Mouse (Mus musculus) heart, adult 2 months (tissue): ENCODE results near the gene Zfp768. TPM values are rescaled to one million over a fixed set of nuclear protein-coding genes. Genes with fewer than 3 reads are reported as not detected.
"Not testable (repeated sequence)": the region's sequence is repeated elsewhere in the genome, so short reads cannot be mapped to it uniquely, and the experiment has no call there.

ENCODE experiments used
- DNase-seq, 2 experiments: peaks; one replicate each; pipeline ENCODE4 v3.0.0; 2021
- H3K27ac ChIP-seq: fragments of 200-600 bp; 2 replicates; pipeline ENCODE4 v1.8.1; 2022
- H3K27me3 ChIP-seq: fragments of 200-500 bp; 2 replicates; pipeline ENCODE4 v1.6.1; 2012; ENCODE audit warnings: mild to moderate bottlenecking, low read length, inconsistent platforms, mixed read lengths; ENCODE audit not compliant: control insufficient read depth, insufficient read depth
- H3K36me3 ChIP-seq: fragments of 200-500 bp; 2 replicates; pipeline ENCODE4 v1.6.1; 2012; ENCODE audit warnings: low read length, inconsistent platforms; ENCODE audit not compliant: control insufficient read depth, insufficient read depth
- H3K4me1 ChIP-seq: fragments of 200-500 bp; 2 replicates; pipeline ENCODE4 v1.6.1; 2011; ENCODE audit warnings: low read length; ENCODE audit not compliant: control insufficient read depth, insufficient read depth
- H3K4me3 ChIP-seq: fragments of 200-600 bp; 2 replicates; pipeline ENCODE4 v1.8.1; 2022
- H3K79me2 ChIP-seq: fragments of 200-500 bp; replicated peaks from 2 replicates; pipeline ENCODE4 v1.6.1; 2012; ENCODE audit warnings: mild to moderate bottlenecking, inconsistent platforms, low read length, moderate library complexity, mixed read lengths; ENCODE audit not compliant: control insufficient read depth, insufficient read depth
- H3K9ac ChIP-seq: fragments of 200-500 bp; 2 replicates; pipeline ENCODE4 v1.6.1; 2012; ENCODE audit warnings: low read depth, mild to moderate bottlenecking, control low read depth, inconsistent platforms, low read length, mixed read lengths
- CTCF ChIP-seq: fragments of 200-600 bp; IDR thresholded peaks from 2 replicates; pipeline ENCODE4 v1.8.1; 2022; ENCODE audit warnings: antibody characterized with exemption, mild to moderate bottlenecking, moderate library complexity
- EP300 ChIP-seq: fragments of 200-500 bp; IDR thresholded peaks from 2 replicates; pipeline ENCODE4 v1.6.1; 2011; ENCODE audit warnings: low read depth, low read length, control low read depth; ENCODE audit not compliant: insufficient read depth
- POLR2A ChIP-seq: fragments of 200-500 bp; IDR thresholded peaks from 2 replicates; pipeline ENCODE4 v1.6.1; 2011; ENCODE audit warnings: mild to moderate bottlenecking, low read depth, low read length, control low read depth; ENCODE audit not compliant: insufficient read depth
- WGBS: fragments of 180-500 bp; shearing (Covaris S2); methylation state at CpG from one replicate; pipeline ENCODE4 v1.1.7; 2018; 5-methylcytosine and 5-hydroxymethylcytosine counted together
- intact Hi-C: fragments of 180-260 bp; cut with DNase I; formaldehyde crosslinking; loops from one replicate; pipeline ENCODE4 v1.15.1; 2025
- polyA plus RNA-seq: library from polyadenylated mRNA; depleted of rRNA; stranded (reverse); fragments of >200 nt; gene quantifications from 2 replicates; pipeline ENCODE4 v1.2.3, GENCODE M21; 2012
- total RNA-seq, 2 experiments: library from RNA; stranded (reverse); gene quantifications; 2 replicates each; pipeline ENCODE4 v1.2.3; 2021

Gene Zfp768
- total and polyA plus RNA-seq, 3 experiments: 31.6 to 37.2 (median 36.5) TPM

DNA sequence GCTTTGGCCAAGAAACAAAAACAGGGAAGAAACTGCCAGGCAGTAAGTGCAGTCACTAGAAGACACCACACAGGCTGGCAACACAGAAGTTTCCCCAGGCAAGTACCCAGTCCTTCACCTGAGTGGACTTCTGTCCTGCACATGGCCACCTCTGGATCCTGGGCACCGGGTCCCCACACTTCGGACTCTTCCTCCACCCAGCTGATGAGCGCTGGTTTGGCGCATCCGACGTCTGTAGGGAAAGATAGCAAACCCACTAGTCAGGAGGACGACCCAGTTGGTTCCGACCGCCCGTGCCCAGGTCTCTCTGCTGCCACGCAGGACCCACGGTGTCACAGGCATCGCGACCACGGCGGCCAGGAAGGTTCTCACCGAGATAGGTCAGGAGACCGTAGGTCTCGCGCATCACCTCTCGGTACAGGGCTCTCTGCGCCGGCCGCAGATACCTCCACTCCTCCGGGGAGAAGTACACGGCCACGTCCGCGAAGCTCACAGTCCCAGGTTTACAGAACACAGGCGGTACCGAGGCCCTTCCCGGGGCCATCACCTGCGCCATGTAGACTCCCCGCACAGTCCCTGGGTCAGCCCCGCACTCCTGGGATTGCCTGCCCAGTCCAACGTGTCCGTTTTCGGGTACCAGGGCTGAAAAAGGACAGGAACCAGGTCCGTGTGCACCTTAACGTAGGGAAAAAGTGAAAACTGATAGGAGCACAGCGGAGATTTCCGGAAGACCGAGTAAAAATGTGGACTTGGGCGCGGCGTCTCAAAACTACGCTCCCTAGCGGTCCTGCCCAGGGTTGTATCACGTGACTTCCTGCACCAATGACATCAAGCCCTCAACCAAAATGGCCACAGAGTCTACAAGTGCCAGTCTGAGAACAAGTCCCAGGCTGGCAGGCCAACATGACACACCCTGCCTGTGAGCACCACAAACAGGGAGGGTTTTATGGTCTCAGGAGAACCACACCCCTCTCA, 30.2 kb upstream of the Zfp768 start, which contains the start of gene Zfp747:
Gene Zfp747, minus strand, starts transcription at position 780 of the 975 bp plus-strand sequence.
- under 1% methylated on average over 49 of the region's 49 CpGs for WGBS
- not testable (repeated sequence) for H3K79me2 ChIP-seq
- TF ChIP-seq CTCF: peak; percentile 72
- TF ChIP-seq POLR2A: peak; percentile 93
- 0 out of 2 replicates have a peak, but pooled peaks have one; percentile 64 for TF ChIP-seq EP300

DNA sequence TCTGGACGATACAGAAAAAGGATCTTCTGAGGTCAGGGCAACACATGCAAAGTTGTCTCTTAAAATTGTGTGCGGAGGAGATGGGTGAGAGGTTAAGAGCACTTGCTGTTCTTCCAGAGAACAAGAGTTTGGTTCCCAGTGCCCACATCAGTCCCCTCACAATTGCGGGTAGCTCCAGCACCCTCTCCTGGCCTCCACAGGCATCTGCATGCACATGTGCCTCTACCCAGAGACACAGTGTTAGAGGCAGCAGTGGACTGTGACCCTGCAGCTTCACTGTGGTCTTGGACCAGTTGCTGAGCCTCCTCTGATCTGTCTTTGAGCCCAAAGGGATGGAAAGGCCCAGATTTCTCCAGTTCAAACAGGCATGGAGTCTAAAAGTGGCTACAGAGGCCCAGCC, 26.5 kb upstream of the Zfp768 start:
- H3K36me3 ChIP-seq, DNase-seq, H3K9ac ChIP-seq, H3K27ac ChIP-seq, intact Hi-C loops, H3K4me1 ChIP-seq, H3K4me3 ChIP-seq, H3K27me3 ChIP-seq, H3K79me2 ChIP-seq: not testable (repeated sequence)
- WGBS: 94% methylated on average over 3 of the region's 3 CpGs
- 0 out of 2 replicates have a peak, but pooled peaks have one; percentile 23 for TF ChIP-seq CTCF

More for the DNA sequence above, 30.2 kb upstream of the Zfp768 start, which contains the start of gene Zfp747:
- intact Hi-C loops: loop anchor here (1.0 to 2.0 kb wide), 2 partner anchors 12 to 17 kb away; partner anchors contain the start of genes 9130019O22Rik and E430018J23Rik
- not testable (repeated sequence) for H3K36me3 ChIP-seq, H3K4me1 ChIP-seq, H3K27me3 ChIP-seq
- Histone ChIP-seq H3K27ac (peak within 1 kb of the TSS; percentile 90), H3K9ac (peak within 1 kb of the TSS; percentile 83), H3K4me3 (peak within 1 kb of the TSS; percentile 76)
- DNase-seq: peak; percentile 93 to 95

DNA sequence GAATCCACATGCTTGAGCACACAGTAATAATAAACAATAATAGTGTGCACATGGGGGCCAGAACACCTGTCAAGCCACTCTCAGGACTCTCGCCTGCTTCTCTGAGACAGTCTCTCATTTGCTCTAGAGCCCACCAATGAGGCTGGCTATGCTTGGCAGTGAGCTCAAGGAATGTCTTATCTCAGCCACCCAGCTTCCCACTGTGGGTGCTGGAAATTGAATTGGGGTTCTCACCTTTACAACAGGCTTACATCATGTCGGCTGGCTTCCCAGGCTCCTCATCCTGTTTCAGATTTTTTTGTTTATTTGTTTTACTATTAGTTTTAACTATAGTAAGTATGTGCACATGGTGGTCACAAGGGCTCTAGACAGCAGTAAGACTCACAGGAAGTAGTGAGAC, 25.8 kb upstream of the Zfp768 start:
- Histone ChIP-seq H3K4me3 (no peak overlapping the region), H3K27me3 (no peaks in the 10 kb centered on the region), H3K79me2 (no peaks in the 10 kb centered on the region), H3K36me3 (no peaks in the 10 kb centered on the region), H3K9ac (no peak overlapping the region), H3K27ac (no peak overlapping the region), H3K4me1 (peaks cover 1% of the 10 kb centered on the region; the same call in 1 of the 2 replicates)
- 64% methylated on average over 2 of the region's 2 CpGs for WGBS
- no peak for DNase-seq
- intact Hi-C loops: no loop called here
- TF ChIP-seq POLR2A (no peak), EP300 (no peak)

DNA sequence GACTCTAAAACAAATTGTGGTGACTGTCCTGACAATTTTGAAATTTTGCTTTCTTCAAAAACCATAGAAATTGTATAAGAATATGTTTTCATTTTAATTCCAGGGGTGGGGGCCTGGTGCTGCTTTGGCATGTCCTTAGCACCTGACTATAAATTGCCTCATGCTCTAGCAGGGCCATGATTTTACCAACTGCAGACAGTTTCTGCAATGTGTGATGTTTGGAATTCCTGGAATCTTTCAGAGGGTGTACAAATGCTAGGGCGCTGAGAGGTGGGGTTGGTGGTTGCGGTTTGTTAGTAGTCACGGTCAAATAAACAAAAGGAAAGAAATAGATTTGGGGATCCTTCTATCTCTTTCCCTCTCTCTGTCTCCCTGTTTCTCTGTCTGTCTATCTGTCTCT, 20.9 kb upstream of the Zfp768 start:
- DNase-seq: no peak
- H3K9ac ChIP-seq: no peak overlapping the region
- no peaks in the 10 kb centered on the region for H3K27me3 ChIP-seq
- intact Hi-C loops: no loop called here
- H3K27ac ChIP-seq: no peak overlapping the region
- H3K4me1 ChIP-seq: no peaks in the 10 kb centered on the region
- no peaks in the 10 kb centered on the region for H3K79me2 ChIP-seq
- H3K36me3 ChIP-seq: no peaks in the 10 kb centered on the region
- 64% methylated on average over 3 of the region's 3 CpGs for WGBS
- TF ChIP-seq EP300 (no peak), POLR2A (no peak), CTCF (no peak)
- H3K4me3 ChIP-seq: no peak overlapping the region

DNA sequence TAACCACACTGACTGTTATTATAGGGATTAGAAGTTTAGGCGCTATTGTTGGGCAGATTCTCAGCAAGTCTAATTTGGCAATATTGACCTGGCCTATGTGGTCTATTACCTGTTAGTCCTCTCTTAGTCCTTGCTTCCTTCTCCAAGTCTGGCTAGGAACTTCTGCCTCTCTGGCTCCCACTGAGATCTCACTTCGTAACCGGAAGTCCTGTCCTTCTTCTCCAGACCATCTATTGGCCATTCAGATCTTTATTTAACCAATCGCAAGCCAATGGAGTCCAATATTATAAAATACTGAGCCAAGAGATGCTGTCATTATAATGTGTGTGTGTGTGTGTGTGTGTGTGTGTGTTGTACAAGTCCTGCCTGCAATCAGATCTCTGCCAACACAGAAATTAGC, 18.8 kb upstream of the Zfp768 start:
- intact Hi-C loops: loop anchor here (5.0 kb wide), 2 partner anchors 43 to 148 kb away; partner anchors contain the start of genes Srcap and Zfp764
- TF ChIP-seq POLR2A (peak; percentile 66; the same call in 1 of the 2 replicates), CTCF (no peak)
- H3K4me3 ChIP-seq: peak overlapping the region; percentile 34; the same call in 1 of the 2 replicates
- no peak overlapping the region; the same call in 1 of the 2 replicates for H3K27ac ChIP-seq
- DNase-seq: peak in 1 of 2 experiments; percentile 23
- 69% methylated on average over 4 of the region's 4 CpGs for WGBS
- H3K36me3 ChIP-seq: no peaks in the 10 kb centered on the region
- no peaks in the 10 kb centered on the region for H3K27me3 ChIP-seq
- H3K4me1 ChIP-seq: no peaks in the 10 kb centered on the region
- H3K9ac ChIP-seq: no peak overlapping the region
- no peaks in the 10 kb centered on the region for H3K79me2 ChIP-seq

DNA sequence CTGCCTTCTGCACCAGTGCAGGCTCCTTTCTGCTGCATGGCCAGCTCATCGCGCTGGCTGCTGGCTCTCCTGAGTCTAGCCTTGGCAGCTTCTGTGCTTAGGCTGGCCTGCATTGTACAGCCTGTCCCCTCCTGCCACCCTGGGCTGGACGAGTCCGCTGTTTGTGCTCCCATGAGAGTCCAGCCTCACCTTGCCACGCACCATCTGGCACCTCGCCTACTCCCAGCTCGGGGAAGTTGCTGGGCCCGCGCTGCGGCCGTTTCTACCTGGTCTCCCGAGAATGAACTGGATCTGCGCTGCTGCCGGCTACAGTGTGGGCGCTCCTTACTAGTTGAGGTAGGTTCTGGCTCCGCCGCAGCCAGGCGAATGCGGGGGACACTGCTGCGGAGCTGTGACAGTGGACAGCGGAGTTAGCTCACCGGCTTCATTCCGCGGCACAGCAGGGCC, 18.1 kb upstream of the Zfp768 start:
- intact Hi-C loops: loop anchor here (5.0 kb wide), 2 partner anchors 44 to 149 kb away; partner anchors contain the start of genes Srcap and Zfp764
- Histone ChIP-seq H3K27me3 (no peaks in the 10 kb centered on the region), H3K27ac (peak overlapping the region; percentile 33; the same call in 1 of the 2 replicates), H3K36me3 (no peaks in the 10 kb centered on the region), H3K9ac (peak overlapping the region; percentile 75), H3K79me2 (no peaks in the 10 kb centered on the region), H3K4me1 (no peaks in the 10 kb centered on the region), H3K4me3 (peak overlapping the region; percentile 34)
- 8% methylated on average over 24 of the region's 24 CpGs for WGBS
- DNase-seq: peak; percentile 14 to 47
- TF ChIP-seq CTCF (no peak), EP300 (no peak), POLR2A (no peak)
